Mouse (Mus musculus) hindbrain, embryonic 10.5 days (tissue): ENCODE data around the gene Tmem30b. TPM values are rescaled to one million over a fixed set of nuclear protein-coding genes. Genes with fewer than 3 reads are reported as not detected.
A peak's percentile ranks its signal among the peaks of the same experiment; 100 is the strongest.
"Not testable (repeated sequence)": the region's sequence is repeated elsewhere in the genome, so short reads cannot be mapped to it uniquely, and the experiment has no call there.

ENCODE experiments used
- DNase-seq: peaks from one replicate; pipeline ENCODE4 v3.0.0-alpha.2; 2017; ENCODE audit warnings: low spot score
- H3K27ac ChIP-seq: fragments of 300-500 bp; sonication (generic); 2 replicates; pipeline ENCODE4 v1.5.1; 2016; ENCODE audit warnings: mild to moderate bottlenecking, moderate library complexity
- H3K27me3 ChIP-seq: fragments of 300-500 bp; sonication (generic); 2 replicates; pipeline ENCODE4 v1.6.1; 2016; ENCODE audit warnings: mild to moderate bottlenecking; ENCODE audit not compliant: poor library complexity, insufficient read depth, severe bottlenecking
- H3K36me3 ChIP-seq: fragments of 300-500 bp; sonication (generic); 2 replicates; pipeline ENCODE4 v1.6.1; 2016; ENCODE audit warnings: mild to moderate bottlenecking, moderate library complexity
- H3K4me1 ChIP-seq: fragments of 300-500 bp; sonication (generic); replicated peaks from 2 replicates; pipeline ENCODE4 v1.6.1; 2016; ENCODE audit warnings: mild to moderate bottlenecking
- H3K4me3 ChIP-seq: fragments of 300-500 bp; sonication (generic); 2 replicates; pipeline ENCODE4 v1.5.1; 2016; ENCODE audit warnings: mild to moderate bottlenecking, moderate library complexity
- H3K9me3 ChIP-seq: fragments of 300-500 bp; sonication (generic); 2 replicates; pipeline ENCODE4 v1.6.1; 2016; ENCODE audit warnings: mild to moderate bottlenecking, moderate library complexity
- WGBS: fragments of 180-500 bp; shearing (Covaris S2); methylation state at CpG from one replicate; pipeline ENCODE4 v1.1.7; 2016; 5-methylcytosine and 5-hydroxymethylcytosine counted together
- polyA plus RNA-seq: library from polyadenylated mRNA; unstranded; fragments of >200 nt; fragmentation: Nextera tagmentation; extraction: Ambion mirVana; gene quantifications from 2 replicates; pipeline ENCODE4 v1.2.1, GENCODE M21; 2016

The Tmem30b gene
- polyA plus RNA-seq, 1 experiment from 2014 or later, result 3.9 TPM

DNA sequence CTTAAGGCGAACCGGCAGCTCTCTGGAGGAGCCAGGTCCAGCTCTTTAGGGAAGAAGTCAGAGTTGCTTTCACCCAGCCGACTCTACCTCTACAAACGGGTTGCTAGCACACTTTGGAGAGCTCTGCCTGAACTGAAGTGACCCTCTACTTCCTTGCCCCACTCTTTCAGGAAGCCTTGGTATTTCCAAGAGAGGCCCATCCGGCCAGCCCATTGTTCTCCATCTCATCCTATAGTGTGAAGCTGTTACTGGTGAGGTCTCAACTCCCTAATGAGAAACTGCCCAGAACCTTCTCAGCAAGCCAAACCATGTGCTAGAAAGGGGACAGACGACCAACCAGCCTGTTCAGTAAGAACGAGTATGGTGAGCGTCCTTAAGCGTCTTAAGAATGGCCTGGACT is 37.1 kb upstream of the Tmem30b start:
- H3K4me1 ChIP-seq, result peaks cover 24% of the 10 kb centered on the region
- H3K9me3 ChIP-seq, result no peaks in the 10 kb centered on the region
- DNase-seq, result no peak
- 75% methylated on average over 9 of the region's 9 CpGs for WGBS
- 0 out of 2 replicates have a peak overlapping the region, but pooled peaks have one; percentile 80 for H3K4me3 ChIP-seq
- peaks cover 64% of the 10 kb centered on the region for H3K27me3 ChIP-seq
- H3K36me3 ChIP-seq, result no peaks in the 10 kb centered on the region
- H3K27ac ChIP-seq, result no peak overlapping the region

DNA sequence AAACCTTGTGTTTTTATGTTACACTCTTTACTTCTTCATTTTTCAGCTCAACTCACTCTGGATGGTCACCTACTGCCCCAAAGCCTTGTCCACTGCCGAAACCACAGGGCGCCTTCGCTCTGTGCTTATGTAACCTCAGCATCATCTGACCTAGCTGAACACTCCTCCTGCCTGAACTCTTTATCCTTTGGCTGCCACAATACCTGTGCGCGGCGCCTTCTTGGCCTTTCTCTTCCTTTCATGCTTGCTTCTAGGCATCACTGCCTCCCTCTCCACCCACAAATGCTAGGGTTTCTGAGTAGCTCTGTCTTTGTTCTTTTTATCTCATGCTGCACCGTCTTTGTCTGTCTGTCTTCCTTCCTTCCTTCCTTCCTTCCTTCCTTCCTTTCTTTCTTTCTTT is 34.6 kb upstream of the Tmem30b start:
- Histone ChIP-seq H3K36me3 (no peaks in the 10 kb centered on the region), H3K4me1 (peaks cover 21% of the 10 kb centered on the region), H3K4me3 (no peak overlapping the region), H3K9me3 (no peaks in the 10 kb centered on the region), H3K27me3 (peaks cover 39% of the 10 kb centered on the region), H3K27ac (no peak overlapping the region)
- no peak for DNase-seq
- WGBS, result 81% methylated on average over 7 of the region's 7 CpGs

DNA sequence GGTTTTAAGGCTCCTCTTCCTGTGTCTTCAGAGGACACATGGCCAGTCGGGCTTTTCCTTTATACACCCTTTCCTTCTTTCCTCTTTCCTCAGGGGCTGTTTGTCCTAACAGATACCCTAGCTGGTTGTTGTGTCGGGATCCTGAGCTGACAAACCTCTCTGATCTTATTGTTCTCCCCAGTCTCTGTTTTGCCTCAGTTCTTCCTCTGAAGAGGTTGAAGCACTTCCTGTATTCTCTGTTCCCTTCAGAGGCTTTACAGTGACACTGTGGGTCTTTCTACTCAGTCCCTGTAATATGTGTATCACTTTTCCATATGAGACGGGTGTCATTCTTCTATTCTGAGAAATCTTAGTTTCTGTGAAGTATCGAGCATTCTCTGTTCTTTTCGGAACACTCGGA is 31.9 kb upstream of the Tmem30b start:
- Histone ChIP-seq H3K27me3 (peaks cover 13% of the 10 kb centered on the region), H3K9me3 (no peaks in the 10 kb centered on the region), H3K4me1 (no peaks in the 10 kb centered on the region), H3K4me3 (no peak overlapping the region), H3K36me3 (no peaks in the 10 kb centered on the region), H3K27ac (no peak overlapping the region)
- WGBS, result 80% methylated on average over 6 of the region's 6 CpGs
- DNase-seq, result no peak

DNA sequence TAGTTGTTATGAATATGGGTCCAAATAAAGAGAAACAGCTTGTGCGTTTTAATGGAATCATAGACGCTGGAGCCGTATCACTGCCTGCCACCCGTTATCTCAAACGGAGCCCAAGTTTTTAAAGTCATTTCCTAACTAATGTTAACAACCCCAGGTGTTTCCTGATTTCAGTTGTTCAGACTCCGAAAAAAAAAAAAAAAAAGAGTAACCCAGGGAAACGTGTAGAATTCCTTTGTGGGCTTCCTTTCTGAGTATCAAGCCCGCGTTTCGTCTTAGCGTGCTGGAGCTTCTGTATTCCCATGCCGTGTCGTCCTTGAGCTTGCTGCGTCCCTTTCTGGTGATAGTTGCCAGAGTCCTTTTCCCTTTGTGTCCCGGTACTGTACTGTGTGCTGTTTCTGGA is 28.4 kb upstream of the Tmem30b start:
- Histone ChIP-seq H3K4me1 (no peaks in the 10 kb centered on the region), H3K9me3 (no peaks in the 10 kb centered on the region), H3K4me3 (no peak overlapping the region), H3K27ac (no peak overlapping the region), H3K36me3 (no peaks in the 10 kb centered on the region), H3K27me3 (no peaks in the 10 kb centered on the region)
- DNase-seq, result no peak
- 79% methylated on average over 15 of the region's 15 CpGs for WGBS

DNA sequence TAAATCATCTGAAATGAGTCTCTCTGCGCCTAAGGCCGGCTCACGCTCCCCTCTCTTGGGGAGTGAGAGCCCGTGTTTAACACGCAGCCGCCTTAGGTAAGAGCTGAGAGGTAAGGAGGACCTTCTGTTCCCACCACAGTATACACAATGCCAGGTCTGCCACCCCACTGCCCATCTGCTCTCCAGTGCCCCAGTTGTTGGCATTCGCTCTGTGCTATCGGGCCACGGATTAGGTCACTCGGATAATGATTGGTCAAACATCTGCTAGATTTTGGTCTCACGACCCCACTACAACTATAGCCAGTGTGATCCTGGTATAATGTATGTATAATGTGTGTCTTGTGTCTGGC is 19.4 kb upstream of the Tmem30b start:
- H3K4me1 ChIP-seq, result peaks cover 5% of the 10 kb centered on the region; the same call in 1 of the 2 replicates
- no peaks in the 10 kb centered on the region for H3K36me3 ChIP-seq
- no peak overlapping the region; the same call in 1 of the 2 replicates for H3K27ac ChIP-seq
- H3K4me3 ChIP-seq, result peak overlapping the region; percentile 43
- no peak for DNase-seq
- H3K9me3 ChIP-seq, result no peaks in the 10 kb centered on the region
- WGBS, result 74% methylated on average over 11 of the region's 11 CpGs
- H3K27me3 ChIP-seq, result peaks cover 10% of the 10 kb centered on the region

DNA sequence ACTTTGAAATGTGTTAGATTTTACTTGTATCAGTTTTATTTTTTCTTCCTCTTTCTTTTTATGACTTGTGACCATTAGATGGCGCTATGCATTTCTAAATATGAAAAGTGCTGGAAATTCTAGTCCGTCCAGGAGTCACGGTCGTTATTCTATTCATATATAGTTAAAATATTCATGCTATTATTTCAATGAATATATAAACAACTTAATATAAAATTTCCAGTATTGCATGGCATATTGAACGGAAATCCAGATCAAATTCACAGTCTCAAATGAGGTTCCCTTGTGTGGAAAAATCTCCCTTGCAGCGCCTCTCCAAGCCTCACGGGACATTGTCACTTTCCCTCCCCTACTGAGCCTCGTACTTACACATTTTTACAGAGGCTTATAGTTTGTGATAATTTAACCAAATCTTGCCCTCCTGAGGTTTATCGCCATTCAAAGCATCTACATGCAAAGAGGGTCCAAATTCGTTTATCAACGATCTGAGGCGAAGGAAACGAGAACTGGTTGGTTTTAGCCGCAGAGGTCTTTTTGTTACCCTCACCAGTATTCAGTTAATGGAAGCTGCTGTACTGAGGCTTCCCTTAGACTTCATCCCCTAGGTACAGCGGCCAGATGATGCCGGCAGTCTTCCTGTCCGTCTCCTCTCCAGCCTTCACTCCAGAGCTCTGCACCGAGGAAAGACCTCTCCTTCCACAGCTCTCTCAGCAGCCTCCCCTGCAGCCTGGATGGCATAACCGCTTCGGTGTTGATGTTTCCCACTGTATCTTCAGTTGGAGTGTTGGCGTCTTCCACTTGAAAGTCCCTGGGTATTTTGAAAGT is 18.8 kb upstream of the Tmem30b start:
- H3K9me3 ChIP-seq, result no peaks in the 10 kb centered on the region
- H3K27me3 ChIP-seq, result peaks cover 10% of the 10 kb centered on the region
- peak overlapping the region; percentile 43 for H3K4me3 ChIP-seq
- DNase-seq, result peak; percentile 22
- H3K27ac ChIP-seq, result no peak overlapping the region; the same call in 1 of the 2 replicates
- WGBS, result 22% methylated on average over 21 of the region's 21 CpGs
- no peaks in the 10 kb centered on the region for H3K36me3 ChIP-seq
- peaks cover 5% of the 10 kb centered on the region; the same call in 1 of the 2 replicates for H3K4me1 ChIP-seq

DNA sequence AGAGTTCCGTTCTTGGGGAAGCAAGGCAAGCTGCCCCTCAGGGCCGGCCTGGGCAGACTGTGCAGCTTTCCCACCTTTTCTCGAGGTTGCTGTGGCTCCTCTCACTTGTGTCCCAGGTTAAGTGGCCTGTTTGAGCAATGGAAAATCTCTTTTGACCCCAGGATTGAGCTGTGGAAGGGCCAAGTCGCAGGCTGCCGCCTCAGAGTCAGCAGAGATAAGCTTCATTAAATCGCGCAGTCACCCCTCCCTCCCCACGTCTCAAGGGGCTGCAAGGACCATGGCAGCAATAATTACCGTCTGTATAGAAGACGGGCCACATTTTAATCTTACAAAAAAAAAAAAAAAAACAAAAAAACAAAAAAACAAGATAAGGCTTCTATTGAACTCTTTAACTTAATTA is 18.0 kb upstream of the Tmem30b start:
- H3K27me3 ChIP-seq, result peaks cover 10% of the 10 kb centered on the region
- no peak overlapping the region for H3K27ac ChIP-seq
- 25% methylated on average over 10 of the region's 10 CpGs for WGBS
- H3K4me1 ChIP-seq, result peaks cover 5% of the 10 kb centered on the region; the same call in 1 of the 2 replicates
- H3K9me3 ChIP-seq, result no peaks in the 10 kb centered on the region
- no peaks in the 10 kb centered on the region for H3K36me3 ChIP-seq
- no peak for DNase-seq
- no peak overlapping the region for H3K4me3 ChIP-seq

DNA sequence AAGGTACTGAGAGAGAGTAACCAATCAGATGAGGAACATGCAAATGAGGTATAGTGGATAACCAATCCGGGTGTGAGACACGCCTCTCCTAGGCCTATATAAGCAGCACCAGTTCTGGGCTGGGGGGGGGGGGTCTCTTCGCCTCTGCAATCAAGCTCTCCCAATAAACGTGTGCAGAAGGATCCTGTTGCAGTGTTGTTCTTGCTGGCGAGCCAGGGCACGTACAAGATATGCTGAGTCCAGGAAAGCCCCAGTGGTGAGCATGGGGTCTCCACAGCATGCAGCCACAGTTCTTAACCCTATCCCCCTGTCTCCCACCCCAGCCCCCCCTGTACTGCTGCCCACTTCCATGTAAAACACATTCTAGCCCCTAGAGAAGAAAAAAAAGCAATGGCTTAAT is 16.9 kb upstream of the Tmem30b start:
- H3K27ac ChIP-seq, H3K9me3 ChIP-seq, H3K4me1 ChIP-seq, H3K4me3 ChIP-seq, H3K36me3 ChIP-seq, DNase-seq: not testable (repeated sequence)
- H3K27me3 ChIP-seq, result peaks cover 10% of the 10 kb centered on the region
- 77% methylated on average over 6 of the region's 6 CpGs for WGBS

DNA sequence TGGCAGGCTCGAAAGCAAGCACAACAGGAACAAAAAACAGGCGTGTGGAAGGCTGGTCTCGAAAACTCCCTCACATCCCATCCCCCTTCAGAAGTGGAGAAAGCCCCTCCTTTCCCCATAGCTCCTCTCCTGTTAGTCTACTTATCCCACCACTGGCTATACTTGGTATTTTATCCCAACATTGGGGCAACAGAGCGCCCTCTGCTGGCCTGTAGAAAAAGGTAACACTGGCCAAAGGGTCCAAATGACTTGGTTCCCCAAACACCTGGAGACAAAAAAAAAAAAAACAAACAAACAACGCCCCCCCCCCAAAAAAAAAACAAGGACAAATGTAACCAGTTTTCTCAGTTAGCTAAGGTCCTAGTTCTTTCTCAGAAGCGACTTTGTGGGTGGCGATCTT is 13.9 kb upstream of the Tmem30b start:
- no peak for DNase-seq
- no peak overlapping the region for H3K27ac ChIP-seq
- no peak overlapping the region for H3K4me3 ChIP-seq
- no peaks in the 10 kb centered on the region for H3K36me3 ChIP-seq
- no peaks in the 10 kb centered on the region for H3K27me3 ChIP-seq
- H3K9me3 ChIP-seq, result no peaks in the 10 kb centered on the region
- H3K4me1 ChIP-seq, result peaks cover 3% of the 10 kb centered on the region; the same call in 1 of the 2 replicates
- 51% methylated on average over 7 of the region's 7 CpGs for WGBS

DNA sequence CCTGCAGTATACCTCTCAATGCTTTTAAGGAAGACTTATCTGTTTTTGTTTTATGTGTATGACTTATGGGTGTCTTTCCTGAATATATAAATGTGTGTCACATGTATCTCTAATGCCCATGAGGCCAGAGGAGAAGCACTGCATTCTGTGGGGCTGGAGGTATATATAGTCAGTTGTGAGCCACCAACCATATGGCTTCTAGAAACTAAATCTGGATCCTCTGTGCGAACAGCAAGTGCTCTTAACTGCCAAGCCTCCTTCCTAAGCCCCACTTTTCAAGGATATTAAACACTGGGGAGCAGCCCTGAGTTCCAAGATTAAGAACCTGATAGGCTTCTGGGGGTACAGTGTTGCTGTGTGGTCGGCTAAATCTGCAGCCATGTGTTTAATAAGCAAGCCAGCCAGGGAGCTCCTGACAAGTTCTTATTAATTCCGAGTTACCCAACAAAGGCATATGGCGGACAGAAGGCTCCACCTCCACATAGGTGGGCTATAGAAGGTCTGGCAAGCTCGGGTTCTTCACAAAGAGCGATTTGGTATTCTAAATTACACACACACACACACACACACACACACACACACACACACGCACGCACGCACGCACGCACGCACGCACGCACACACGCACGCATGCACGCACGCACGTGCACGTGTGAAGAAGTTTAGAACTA is 12.5 kb upstream of the Tmem30b start:
- no peaks in the 10 kb centered on the region for H3K9me3 ChIP-seq
- H3K36me3 ChIP-seq, result no peaks in the 10 kb centered on the region
- no peaks in the 10 kb centered on the region for H3K27me3 ChIP-seq
- no peaks in the 10 kb centered on the region for H3K4me1 ChIP-seq
- no peak overlapping the region for H3K27ac ChIP-seq
- no peak for DNase-seq
- no peak overlapping the region for H3K4me3 ChIP-seq
- 92% methylated on average over 20 of the region's 20 CpGs for WGBS

DNA sequence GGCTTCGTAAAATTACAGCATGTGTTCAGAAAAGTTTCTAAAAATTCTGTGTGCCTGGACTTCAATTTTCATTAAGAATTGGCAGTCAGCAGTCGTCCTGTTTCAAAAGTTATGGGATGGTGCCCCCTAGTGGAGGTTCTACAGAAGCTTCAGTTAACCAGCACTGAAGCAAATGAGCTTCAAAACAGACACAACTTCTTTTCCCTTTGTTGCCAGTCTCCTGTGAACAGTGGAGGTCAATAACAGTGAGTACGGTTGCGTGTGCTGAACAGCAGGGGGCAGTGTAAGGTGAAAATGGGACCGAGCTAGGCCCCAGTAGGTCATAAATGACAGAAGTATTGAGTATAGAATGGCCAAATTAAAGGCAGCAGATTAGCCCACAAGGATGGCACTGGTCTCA is 8.0 kb upstream of the Tmem30b start:
- Histone ChIP-seq H3K36me3 (no peaks in the 10 kb centered on the region), H3K27me3 (peaks cover 23% of the 10 kb centered on the region), H3K27ac (no peak overlapping the region), H3K4me1 (0 out of 2 replicates have a peak, but pooled peaks cover 4% of the 10 kb centered on the region), H3K4me3 (no peak overlapping the region), H3K9me3 (no peaks in the 10 kb centered on the region)
- peak; percentile 64 for DNase-seq
- WGBS, result 6% methylated on average over 5 of the region's 5 CpGs

DNA sequence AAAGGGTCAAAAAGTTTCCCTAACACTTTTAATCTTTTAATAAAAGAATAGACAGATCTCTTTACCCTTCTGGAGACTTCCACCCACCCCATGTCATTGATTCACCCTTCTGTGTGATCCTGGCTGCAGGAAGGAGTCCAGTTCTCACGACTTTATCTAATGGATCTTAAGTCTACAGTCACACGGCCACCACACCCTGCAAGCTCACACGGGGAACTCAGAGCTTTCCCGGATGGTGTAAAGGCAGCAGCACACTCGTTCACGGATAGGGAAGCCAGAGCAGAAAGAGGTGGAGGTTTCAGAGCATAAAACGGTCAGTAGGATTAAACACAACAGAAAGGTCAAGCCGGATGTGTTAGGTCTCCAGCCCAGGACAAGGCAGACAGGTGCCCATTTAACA is 2.1 kb upstream of the Tmem30b start:
- 79% methylated on average over 8 of the region's 8 CpGs for WGBS
- peaks cover 29% of the 10 kb centered on the region for H3K4me1 ChIP-seq
- H3K27me3 ChIP-seq, result peaks cover 82% of the 10 kb centered on the region
- no peak for DNase-seq
- H3K36me3 ChIP-seq, result no peaks in the 10 kb centered on the region
- no peaks in the 10 kb centered on the region for H3K9me3 ChIP-seq
- H3K4me3 ChIP-seq, result no peak overlapping the region
- no peak overlapping the region for H3K27ac ChIP-seq

DNA sequence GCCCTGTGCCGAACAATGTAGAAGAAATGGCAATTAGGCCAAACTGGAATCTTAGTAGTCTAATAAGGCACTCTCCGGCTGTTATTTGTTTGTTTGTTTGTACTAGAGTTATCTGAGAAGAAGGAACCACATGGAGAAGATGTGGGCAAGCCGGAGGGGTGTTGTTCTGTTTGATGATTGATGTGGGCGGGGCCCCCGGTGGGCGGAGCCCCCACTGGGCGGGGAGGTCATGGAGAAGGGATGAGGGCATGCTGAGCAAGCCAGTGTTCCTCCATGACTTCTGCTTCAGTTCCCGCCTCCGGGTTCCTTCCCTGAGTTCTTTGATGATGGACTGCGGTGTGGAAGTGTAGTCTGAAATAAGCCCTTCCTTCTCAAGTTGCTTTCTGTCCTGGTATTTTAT is 1.5 kb upstream of the Tmem30b start:
- Histone ChIP-seq H3K9me3 (no peaks in the 10 kb centered on the region), H3K4me1 (peaks cover 29% of the 10 kb centered on the region), H3K4me3 (no peak overlapping the region), H3K27ac (no peak overlapping the region), H3K36me3 (no peaks in the 10 kb centered on the region), H3K27me3 (peaks cover 87% of the 10 kb centered on the region)
- WGBS, result 31% methylated on average over 10 of the region's 10 CpGs
- DNase-seq, result peak; percentile 19
